Mouse (Mus musculus): Measurements from ENCODE around the gene Prdm13. TPM values are rescaled to one million over a fixed set of nuclear protein-coding genes. Genes with fewer than 3 reads are reported as not detected.

Gene Prdm13
- total and polyA plus RNA-seq, 3 experiments, result not detected

DNA sequence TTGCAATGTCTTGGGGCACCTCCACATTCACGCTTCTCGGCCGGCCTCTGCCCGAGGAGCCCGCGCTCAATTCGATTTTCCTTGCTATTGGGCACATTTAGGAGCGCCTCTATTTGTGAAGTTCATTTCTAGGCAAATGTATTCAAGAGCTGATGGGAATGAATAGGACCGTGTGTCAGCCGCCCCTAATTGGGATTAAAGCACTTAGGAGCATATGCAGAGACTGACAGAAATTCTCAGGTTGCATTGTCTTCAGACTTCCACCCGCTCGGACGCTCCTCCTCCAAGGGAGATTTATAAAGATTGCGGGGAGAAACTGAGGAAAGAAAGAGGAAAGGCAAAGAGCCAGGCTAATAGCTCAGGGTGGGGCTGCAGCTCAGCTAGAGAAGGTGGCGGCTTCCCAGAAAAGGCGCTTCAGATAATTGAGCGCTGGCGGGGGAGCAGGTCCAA, 3.8 kb upstream of the Prdm13 start:
- Histone ChIP-seq H3K36me3 (replicated peaks in 1 of 2; ENCODE audit: control insufficient read depth in 1 of 2, insufficient read depth in 1 of 2, low read length in 1 of 2) (no peaks in the 10 kb centered on the region), H3K9ac (ENCODE audit: insufficient read depth, low read depth) (no peak overlapping the region), H3K79me2 (replicated peaks; ENCODE audit: control insufficient read depth, extremely low read depth, insufficient read depth, poor library complexity, severe bottlenecking) (no peaks in the 10 kb centered on the region), H3K4me3 (replicated peaks in 1 of 3; ENCODE audit: low read depth in 2 of 3, low read length in 2 of 3, poor library complexity in 1 of 3) (no peak overlapping the region), H3K9me3 (replicated peaks; ENCODE audit: low read length) (peaks cover 4% of the 10 kb centered on the region), H3K4me2 (ENCODE audit: insufficient read depth, low read depth, poor library complexity, severe bottlenecking) (no peak overlapping the region), H3K27ac (ENCODE audit: insufficient read depth, low read depth) (no peak overlapping the region), H3K4me1 (ENCODE audit: control insufficient read depth in 1 of 2, insufficient read depth in 2 of 2) (no peaks in the 10 kb centered on the region), H3K27me3 (replicated peaks) (no peaks in the 10 kb centered on the region)
- TF ChIP-seq SIN3A (IDR thresholded peaks at IDR 0.05; ENCODE audit: low read length), result no peak
- TF ChIP-seq MYC (IDR thresholded peaks at IDR 0.05; ENCODE audit: low read depth, low read length), result no peak
- no peak for TF ChIP-seq GABPA (IDR thresholded peaks at IDR 0.05; ENCODE audit: insufficient replicate concordance, low read depth, low read length)
- no peak for TF ChIP-seq KAT2A (IDR thresholded peaks at IDR 0.05; ENCODE audit: insufficient replicate concordance, low read length)
- no peak for TF ChIP-seq HCFC1 (IDR thresholded peaks at IDR 0.05; ENCODE audit: low read depth, low read length)
- no peak for TF ChIP-seq ZNF384 (IDR thresholded peaks at IDR 0.05; ENCODE audit: low read depth, low read length)
- no peak for TF ChIP-seq MAFK (IDR thresholded peaks at IDR 0.05; ENCODE audit: insufficient replicate concordance, low read length)
- TF ChIP-seq ELF1 (IDR thresholded peaks at IDR 0.05; ENCODE audit: low read depth, low read length), result no peak
- TF ChIP-seq E2F4 (IDR thresholded peaks at IDR 0.05; ENCODE audit: insufficient replicate concordance, low read depth, low read length), result no peak
- TF ChIP-seq RCOR1 (conservative IDR thresholded peaks at IDR 0.05; ENCODE audit: low read depth, low read length), result no peak
- no peak for TF ChIP-seq PAX5 (IDR thresholded peaks at IDR 0.05; ENCODE audit: low read length)
- TF ChIP-seq EP300 (IDR thresholded peaks at IDR 0.05; ENCODE audit: low read length), result no peak
- no peak for TF ChIP-seq JUND (conservative IDR thresholded peaks at IDR 0.05; ENCODE audit: low read depth, low read length)
- in situ Hi-C loops (cut with MboI; ENCODE audit: low pct_ligation_motif_present, low pct_unique_long_range_greater_than_20kb, low sequenced_read_pairs) (loop anchor here (25.0 kb wide), 1 partner anchor 252 kb away; no protein-coding TSS in a partner anchor), dilution Hi-C loops (cut with MboI; ENCODE audit: extremely low pct_ligation_motif_present, extremely low pct_unique_long_range_greater_than_20kb, low sequenced_read_pairs) (no loop called here)
- DNase-seq (ENCODE audit: extremely low read depth), result no peak

DNA sequence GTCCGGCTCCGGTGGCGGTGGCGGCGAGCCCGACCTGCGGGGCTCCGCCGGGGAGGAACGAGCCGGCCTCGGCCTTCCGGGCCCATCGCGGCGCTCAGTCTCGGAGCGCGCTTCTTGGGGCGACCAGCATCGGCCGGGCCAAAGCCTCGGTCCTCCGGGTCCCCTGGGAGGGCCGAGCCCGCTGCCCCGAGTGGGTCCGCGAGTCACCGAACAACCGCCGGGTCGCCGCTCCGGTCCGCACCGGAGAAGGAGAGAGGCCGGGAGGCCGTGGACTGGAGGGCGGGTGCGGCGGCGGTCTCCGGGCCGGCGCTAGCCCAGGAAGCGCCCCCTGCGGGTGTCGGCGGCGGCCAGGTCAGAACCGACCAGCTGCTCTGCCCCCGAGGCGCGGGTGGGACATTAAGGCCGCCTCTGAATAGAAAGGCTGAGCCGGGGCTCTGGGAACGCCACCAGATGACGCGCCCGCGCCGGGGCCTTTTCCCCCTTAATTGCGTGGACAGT, 3.0 kb upstream of the Prdm13 start:
- dilution Hi-C loops (cut with MboI; ENCODE audit: extremely low pct_ligation_motif_present, extremely low pct_unique_long_range_greater_than_20kb, low sequenced_read_pairs), result no loop called here
- in situ Hi-C loops (cut with MboI; ENCODE audit: low pct_ligation_motif_present, low pct_unique_long_range_greater_than_20kb, low sequenced_read_pairs), result loop anchor here (25.0 kb wide), 1 partner anchor 251 kb away; no protein-coding TSS in a partner anchor

More for the DNA sequence above, 3.0 kb upstream of the Prdm13 start:
- Histone ChIP-seq H3K36me3 (replicated peaks in 1 of 2; ENCODE audit: control insufficient read depth in 1 of 2, insufficient read depth in 1 of 2, low read length in 1 of 2) (no peaks in the 10 kb centered on the region), H3K27ac (ENCODE audit: insufficient read depth, low read depth) (no peak overlapping the region), H3K4me1 (ENCODE audit: control insufficient read depth in 1 of 2, insufficient read depth in 2 of 2) (no peaks in the 10 kb centered on the region), H3K9me3 (replicated peaks; ENCODE audit: low read length) (peaks cover 4% of the 10 kb centered on the region), H3K9ac (ENCODE audit: insufficient read depth, low read depth) (no peak overlapping the region), H3K4me2 (ENCODE audit: insufficient read depth, low read depth, poor library complexity, severe bottlenecking) (no peak overlapping the region), H3K79me2 (replicated peaks; ENCODE audit: control insufficient read depth, extremely low read depth, insufficient read depth, poor library complexity, severe bottlenecking) (no peaks in the 10 kb centered on the region), H3K27me3 (replicated peaks) (no peaks in the 10 kb centered on the region), H3K4me3 (replicated peaks in 1 of 3; ENCODE audit: low read depth in 2 of 3, low read length in 2 of 3, poor library complexity in 1 of 3) (no peak overlapping the region)
- no peak for DNase-seq (ENCODE audit: extremely low read depth)
- TF ChIP-seq ZC3H11A (IDR thresholded peaks at IDR 0.05; ENCODE audit: low read depth, low read length), result no peak
- no peak for TF ChIP-seq RCOR1 (conservative IDR thresholded peaks at IDR 0.05; ENCODE audit: low read depth, low read length)
- TF ChIP-seq MEF2A (IDR thresholded peaks at IDR 0.05; ENCODE audit: borderline replicate concordance, low read depth, low read length), result no peak
- TF ChIP-seq POLR2A (IDR thresholded peaks at IDR 0.05; ENCODE audit: low read depth, low read length), result no peak
- no peak for TF ChIP-seq HCFC1 (IDR thresholded peaks at IDR 0.05; ENCODE audit: low read depth, low read length)
- TF ChIP-seq GABPA (IDR thresholded peaks at IDR 0.05; ENCODE audit: insufficient replicate concordance, low read depth, low read length), result no peak
- TF ChIP-seq MAX (IDR thresholded peaks at IDR 0.05; ENCODE audit: low read length), result no peak
- TF ChIP-seq CHD1 (IDR thresholded peaks at IDR 0.05; ENCODE audit: low read depth, low read length), result no peak
- TF ChIP-seq SIN3A (IDR thresholded peaks at IDR 0.05; ENCODE audit: low read length), result no peak
- TF ChIP-seq PAX5 (IDR thresholded peaks at IDR 0.05; ENCODE audit: low read length), result no peak
- TF ChIP-seq CHD2 (IDR thresholded peaks at IDR 0.05; ENCODE audit: low read length), result no peak
- no peak for TF ChIP-seq ZNF384 (IDR thresholded peaks at IDR 0.05; ENCODE audit: low read depth, low read length)
- no peak for TF ChIP-seq ETS1 (conservative IDR thresholded peaks at IDR 0.05; ENCODE audit: low read depth, low read length)
- no peak for TF ChIP-seq KAT2A (IDR thresholded peaks at IDR 0.05; ENCODE audit: insufficient replicate concordance, low read length)
- TF ChIP-seq TBP (conservative IDR thresholded peaks at IDR 0.05; ENCODE audit: low read depth, low read length), result no peak
- TF ChIP-seq UBTF (IDR thresholded peaks at IDR 0.05; ENCODE audit: low read depth, low read length), result no peak
- TF ChIP-seq NRF1 (IDR thresholded peaks at IDR 0.05; ENCODE audit: low read depth, low read length), result no peak
- TF ChIP-seq ELF1 (IDR thresholded peaks at IDR 0.05; ENCODE audit: low read depth, low read length), result no peak
- no peak for TF ChIP-seq MAZ (IDR thresholded peaks at IDR 0.05; ENCODE audit: low read depth, low read length)
- no peak for TF ChIP-seq USF2 (conservative IDR thresholded peaks at IDR 0.05; ENCODE audit: low read depth, low read length)
